Mouse (Mus musculus) hindbrain, embryonic 12.5 days (tissue): Measurements from ENCODE around the gene Hist2h3c2. TPM values are rescaled to one million over a fixed set of nuclear protein-coding genes. Genes with fewer than 3 reads are reported as not detected.

Experiments used
- ATAC-seq: fragments of 200-750 bp; cut with Nextera tagmentation; 2 replicates; pipeline ENCODE4 v1.8.0; 2017; ENCODE audit warnings: moderate TSS enrichment; ENCODE audit not compliant: low FRiP score
- H3K27ac ChIP-seq: fragments of 300-500 bp; sonication (generic); 2 replicates; pipeline ENCODE4 v1.5.1; 2016; ENCODE audit warnings: mild to moderate bottlenecking
- H3K27me3 ChIP-seq: fragments of 300-500 bp; sonication (generic); 2 replicates; pipeline ENCODE4 v1.6.1; 2016; ENCODE audit warnings: mild to moderate bottlenecking
- H3K36me3 ChIP-seq: fragments of 300-500 bp; sonication (generic); 2 replicates; pipeline ENCODE4 v1.6.1; 2016; ENCODE audit warnings: mild to moderate bottlenecking
- H3K4me1 ChIP-seq: fragments of 300-500 bp; sonication (generic); 2 replicates; pipeline ENCODE4 v1.6.1; 2016
- H3K4me2 ChIP-seq: fragments of 300-500 bp; sonication (generic); replicated peaks from 2 replicates; pipeline ENCODE4 v1.6.1; 2016; ENCODE audit warnings: mild to moderate bottlenecking
- H3K4me3 ChIP-seq: fragments of 300-500 bp; sonication (generic); 2 replicates; pipeline ENCODE4 v1.5.1; 2016; ENCODE audit warnings: mild to moderate bottlenecking
- H3K9ac ChIP-seq: fragments of 300-500 bp; sonication (generic); 2 replicates; pipeline ENCODE4 v1.6.1; 2016; ENCODE audit warnings: mild to moderate bottlenecking, moderate library complexity
- H3K9me3 ChIP-seq: fragments of 300-500 bp; sonication (generic); replicated peaks from 2 replicates; pipeline ENCODE4 v1.6.1; 2016; ENCODE audit warnings: mild to moderate bottlenecking
- WGBS: fragments of 180-500 bp; shearing (Covaris S2); methylation state at CpG from one replicate; pipeline ENCODE4 v1.1.7; 2016; 5-methylcytosine and 5-hydroxymethylcytosine counted together
- microRNA-seq: library from miRNA; unstranded; fragments of <30 nt; microRNA quantifications from one replicate; pipeline ENCODE4, GENCODE M21; 2017
- polyA plus RNA-seq: library from polyadenylated mRNA; unstranded; fragments of >200 nt; fragmentation: Nextera tagmentation; extraction: Ambion mirVana; gene quantifications from 2 replicates; pipeline ENCODE4 v1.2.1, GENCODE M21; 2016

Hist2h3c2 gene
- polyA plus RNA-seq, 1 experiment from 2014 or later = 6.7 TPM

GRCm38 (mm10) chr3:96198181-96198580 lies 40.7 kb downstream of the Hist2h3c2 start:
- H3K9me3 ChIP-seq = no peaks in the 10 kb centered on the region
- peaks cover 15% of the 10 kb centered on the region for H3K4me1 ChIP-seq
- H3K36me3 ChIP-seq = peaks cover 22% of the 10 kb centered on the region
- ATAC-seq = peak; percentile 8; the same call in 1 of the 2 replicates
- H3K4me2 ChIP-seq = peak overlapping the region; percentile 96
- peak overlapping the region; percentile 40; the same call in 1 of the 2 replicates for H3K27ac ChIP-seq
- WGBS = 3% methylated on average over 6 of the region's 6 CpGs
- H3K27me3 ChIP-seq = peaks cover 5% of the 10 kb centered on the region; the same call in 1 of the 2 replicates
- 0 out of 2 replicates have a peak overlapping the region, but pooled peaks have one; percentile 28 for H3K9ac ChIP-seq
- H3K4me3 ChIP-seq = peak overlapping the region; percentile 71; the same call in 1 of the 2 replicates

- under 1% methylated on average over 50 of the region's 50 CpGs for WGBS
- H3K4me1 ChIP-seq = peaks cover 15% of the 10 kb centered on the region
These were observed 41.7 kb downstream of the Hist2h3c2 start for GRCm38 (mm10) chr3:96197129-96197749.

GRCm38 (mm10) chr3:96196437-96197128 lies 42.3 kb downstream of the Hist2h3c2 start:
- peaks cover 24% of the 10 kb centered on the region for H3K36me3 ChIP-seq
- ATAC-seq = peak; percentile 12; the same call in 1 of the 2 replicates
- peak overlapping the region; percentile 96 for H3K27ac ChIP-seq
- H3K4me1 ChIP-seq = peaks cover 15% of the 10 kb centered on the region
- H3K4me3 ChIP-seq = peak overlapping the region; percentile 71
- H3K4me2 ChIP-seq = peak overlapping the region; percentile 96
- H3K27me3 ChIP-seq = peaks cover 5% of the 10 kb centered on the region; the same call in 1 of the 2 replicates
- no peaks in the 10 kb centered on the region for H3K9me3 ChIP-seq
- peak overlapping the region; percentile 88 for H3K9ac ChIP-seq
- 21% methylated on average over 27 of the region's 27 CpGs for WGBS

More at GRCm38 (mm10) chr3:96197129-96197749, 41.7 kb downstream of the Hist2h3c2 start:
- H3K27me3 ChIP-seq = peaks cover 5% of the 10 kb centered on the region; the same call in 1 of the 2 replicates
- H3K27ac ChIP-seq = peak overlapping the region; percentile 96
- ATAC-seq = peak; percentile 96
- H3K4me2 ChIP-seq = peak overlapping the region; percentile 96
- H3K9me3 ChIP-seq = no peaks in the 10 kb centered on the region
- H3K9ac ChIP-seq = peak overlapping the region; percentile 88
- peak overlapping the region; percentile 71 for H3K4me3 ChIP-seq
- H3K36me3 ChIP-seq = peaks cover 24% of the 10 kb centered on the region

- Histone ChIP-seq H3K9me3 (no peaks in the 10 kb centered on the region), H3K4me1 (peaks cover 15% of the 10 kb centered on the region), H3K27me3 (peaks cover 5% of the 10 kb centered on the region; the same call in 1 of the 2 replicates), H3K27ac (no peak overlapping the region), H3K4me2 (peak overlapping the region; percentile 96), H3K9ac (no peak overlapping the region), H3K4me3 (no peak overlapping the region), H3K36me3 (peaks cover 25% of the 10 kb centered on the region)
- no peak for ATAC-seq
- WGBS = 91% methylated on average over 11 of the region's 11 CpGs
These were observed 43.2 kb downstream of the Hist2h3c2 start for GRCm38 (mm10) chr3:96195616-96196313.

- Histone ChIP-seq H3K4me3 (no peak overlapping the region), H3K27ac (no peak overlapping the region), H3K4me2 (no peak overlapping the region), H3K27me3 (peaks cover 5% of the 10 kb centered on the region; the same call in 1 of the 2 replicates), H3K4me1 (peaks cover 15% of the 10 kb centered on the region), H3K9me3 (no peaks in the 10 kb centered on the region), H3K9ac (no peak overlapping the region), H3K36me3 (peaks cover 33% of the 10 kb centered on the region)
- no peak for ATAC-seq
- 90% methylated on average over 10 of the region's 10 CpGs for WGBS
These were observed 44.0 kb downstream of the Hist2h3c2 start for GRCm38 (mm10) chr3:96194966-96195365.

GRCm38 (mm10) chr3:96192977-96193376 lies 46.0 kb downstream of the Hist2h3c2 start:
- Histone ChIP-seq H3K27ac (no peak overlapping the region), H3K36me3 (peaks cover 51% of the 10 kb centered on the region)
- 62% methylated on average over 12 of the region's 12 CpGs for WGBS

More at GRCm38 (mm10) chr3:96192977-96193376, 46.0 kb downstream of the Hist2h3c2 start:
- H3K4me2 ChIP-seq = no peak overlapping the region
- no peaks in the 10 kb centered on the region for H3K27me3 ChIP-seq
- H3K4me1 ChIP-seq = peaks cover 12% of the 10 kb centered on the region
- ATAC-seq = no peak
- no peaks in the 10 kb centered on the region for H3K9me3 ChIP-seq
- H3K9ac ChIP-seq = no peak overlapping the region
- no peak overlapping the region for H3K4me3 ChIP-seq

Small RNAs within 50 kb of the gene (microRNA-seq; reads per million reads assigned to microRNA genes)
- not detected for gene Gm44492
- gene Gm47311 = not detected
- gene Gm47313 = not detected

Other genes starting within 250 kb of the Hist2h3c2 start
- 77.4 and 79.3 TPM in 2 replicates for gene Plekho1, start 243.1 kb downstream of the Hist2h3c2 start, polyA plus RNA-seq
- 45.4 and 48.3 TPM in 2 replicates for gene Vps45, start 180.7 kb downstream of the Hist2h3c2 start, polyA plus RNA-seq
- gene Otud7b, start 134.6 kb downstream of the Hist2h3c2 start, polyA plus RNA-seq = 17.3 and 18.2 TPM in 2 replicates
- 20.8 and 23.0 TPM in 2 replicates for gene Mtmr11, start 77.1 kb downstream of the Hist2h3c2 start, polyA plus RNA-seq
- gene Sf3b4, start 66.8 kb downstream of the Hist2h3c2 start, polyA plus RNA-seq = 164 and 170 TPM in 2 replicates
- gene Sv2a, start 58.0 kb downstream of the Hist2h3c2 start, polyA plus RNA-seq = 44.5 and 44.9 TPM in 2 replicates
- gene Bola1, start 19.4 kb downstream of the Hist2h3c2 start, polyA plus RNA-seq = 54.4 and 59.8 TPM in 2 replicates
- gene Hist2h2ab, start 19.3 kb downstream of the Hist2h3c2 start, polyA plus RNA-seq = not detected in 2 replicates
- gene Hist2h2ac, start 18.2 kb downstream of the Hist2h3c2 start, polyA plus RNA-seq = 4.4 and 7.0 TPM in 2 replicates
- gene Hist2h2be, start 18.0 kb downstream of the Hist2h3c2 start, polyA plus RNA-seq = 5.8 and 7.0 TPM in 2 replicates
- 49.8 and 72.3 TPM in 2 replicates for gene Hist2h2aa2, start 1.1 kb upstream of the Hist2h3c2 start, polyA plus RNA-seq
- gene Hist2h2aa1, start 6.4 kb upstream of the Hist2h3c2 start, polyA plus RNA-seq = 16.0 and 22.0 TPM in 2 replicates
- gene Hist2h3c1, start 7.6 kb upstream of the Hist2h3c2 start, polyA plus RNA-seq = 0.71 and 0.91 TPM in 2 replicates
- 5.0 and 10.9 TPM in 2 replicates for gene Hist2h4, start 24.2 kb upstream of the Hist2h3c2 start, polyA plus RNA-seq
- gene Hist2h3b, start 29.5 kb upstream of the Hist2h3c2 start, polyA plus RNA-seq = 39.7 and 58.2 TPM in 2 replicates
- 8.6 and 14.4 TPM in 2 replicates for gene Hist2h2bb, start 30.6 kb upstream of the Hist2h3c2 start, polyA plus RNA-seq
- gene Fcgr1, start 54.8 kb upstream of the Hist2h3c2 start, polyA plus RNA-seq = 2.0 TPM in 2 replicates
- not detected in 2 replicates for gene BC107364, start 213.2 kb upstream of the Hist2h3c2 start, polyA plus RNA-seq